Mouse (Mus musculus): ENCODE measurements around the gene Mid1. TPM values are rescaled to one million over a fixed set of nuclear protein-coding genes. Genes with fewer than 3 reads are reported as not detected.
"Not testable (repeated sequence)": the region's sequence is repeated elsewhere in the genome, so short reads cannot be mapped to it uniquely, and the experiment has no call there.

The Mid1 gene
- polyA plus RNA-seq, 2 experiments = 12.5 to 17.3 TPM

GRCm38 (mm10) chrX:169937119-169937719, 252.2 kb downstream of the Mid1 start:
- no peak overlapping the region for H3K27ac ChIP-seq (replicated peaks; ENCODE audit: low read depth, low read length)
- H3K27me3 ChIP-seq (ENCODE audit: control insufficient read depth, insufficient read depth, low read length) = no peaks in the 10 kb centered on the region
- no peak overlapping the region for H3K4me2 ChIP-seq (replicated peaks; ENCODE audit: low read depth, low read length, severe bottlenecking)
- ATAC-seq (ENCODE audit: low FRiP score, low read depth) (no peak), DNase-seq (ENCODE audit: low spot score) (no peak)
- no peak overlapping the region for H3K9ac ChIP-seq (ENCODE audit: low read depth, low read length, severe bottlenecking)
- WGBS = 63% methylated on average over 5 of the region's 5 CpGs
- no peaks in the 10 kb centered on the region for H3K36me3 ChIP-seq (ENCODE audit: control insufficient read depth, insufficient read depth, low read length)
- no peaks in the 10 kb centered on the region for H3K9me3 ChIP-seq (ENCODE audit: control insufficient read depth, low read length)
- no peaks in the 10 kb centered on the region for H3K4me1 ChIP-seq (ENCODE audit: control insufficient read depth, insufficient read depth, low read length)
- H3K4me3 ChIP-seq (replicated peaks; ENCODE audit: low read length) = no peak overlapping the region
- TF ChIP-seq POLR2A (IDR thresholded peaks at IDR 0.05; ENCODE audit: borderline replicate concordance, extremely low read depth, insufficient read depth, insufficient read length) = no peak

GRCm38 (mm10) chrX:169940531-169940930, 255.5 kb downstream of the Mid1 start:
- Histone ChIP-seq H3K4me2 (replicated peaks; ENCODE audit: low read depth, low read length, severe bottlenecking) (no peak overlapping the region), H3K27ac (replicated peaks; ENCODE audit: low read depth, low read length) (no peak overlapping the region), H3K4me3 (replicated peaks; ENCODE audit: low read length) (no peak overlapping the region), H3K9me3 (ENCODE audit: control insufficient read depth, low read length) (no peaks in the 10 kb centered on the region), H3K9ac (ENCODE audit: low read depth, low read length, severe bottlenecking) (no peak overlapping the region), H3K36me3 (ENCODE audit: control insufficient read depth, insufficient read depth, low read length) (no peaks in the 10 kb centered on the region), H3K4me1 (ENCODE audit: control insufficient read depth, insufficient read depth, low read length) (no peaks in the 10 kb centered on the region), H3K27me3 (ENCODE audit: control insufficient read depth, insufficient read depth, low read length) (no peaks in the 10 kb centered on the region)
- no peak for ATAC-seq (ENCODE audit: low FRiP score, low read depth)
- no peak for TF ChIP-seq POLR2A (IDR thresholded peaks at IDR 0.05; ENCODE audit: borderline replicate concordance, extremely low read depth, insufficient read depth, insufficient read length)
- 78% methylated on average over 4 of the region's 4 CpGs for WGBS
- no peak for DNase-seq (ENCODE audit: low spot score)

GRCm38 (mm10) chrX:169950596-169950995, 265.6 kb downstream of the Mid1 start:
- no peak overlapping the region for H3K27ac ChIP-seq (replicated peaks; ENCODE audit: low read depth, low read length)
- TF ChIP-seq POLR2A (IDR thresholded peaks at IDR 0.05; ENCODE audit: borderline replicate concordance, extremely low read depth, insufficient read depth, insufficient read length) = no peak
- H3K4me3 ChIP-seq (replicated peaks; ENCODE audit: low read length) = no peak overlapping the region
- H3K9me3 ChIP-seq (ENCODE audit: control insufficient read depth, low read length) = no peaks in the 10 kb centered on the region
- WGBS = 60% methylated on average over 1 of the region's 1 CpGs
- DNase-seq (ENCODE audit: low spot score) (no peak), ATAC-seq (ENCODE audit: low FRiP score, low read depth) (no peak)
- no peaks in the 10 kb centered on the region for H3K4me1 ChIP-seq (ENCODE audit: control insufficient read depth, insufficient read depth, low read length)
- no peaks in the 10 kb centered on the region for H3K27me3 ChIP-seq (ENCODE audit: control insufficient read depth, insufficient read depth, low read length)
- no peak overlapping the region for H3K4me2 ChIP-seq (replicated peaks; ENCODE audit: low read depth, low read length, severe bottlenecking)
- no peak overlapping the region for H3K9ac ChIP-seq (ENCODE audit: low read depth, low read length, severe bottlenecking)
- no peaks in the 10 kb centered on the region for H3K36me3 ChIP-seq (ENCODE audit: control insufficient read depth, insufficient read depth, low read length)

- 81% methylated on average over 1 of the region's 1 CpGs for WGBS
- Histone ChIP-seq H3K36me3 (ENCODE audit: control insufficient read depth, insufficient read depth, low read length) (no peaks in the 10 kb centered on the region), H3K9ac (ENCODE audit: low read depth, low read length, severe bottlenecking) (no peak overlapping the region), H3K9me3 (ENCODE audit: control insufficient read depth, low read length) (no peaks in the 10 kb centered on the region; the same call in 1 of the 2 replicates), H3K27me3 (ENCODE audit: control insufficient read depth, insufficient read depth, low read length) (no peaks in the 10 kb centered on the region), H3K27ac (replicated peaks; ENCODE audit: low read depth, low read length) (no peak overlapping the region), H3K4me1 (ENCODE audit: control insufficient read depth, insufficient read depth, low read length) (no peaks in the 10 kb centered on the region), H3K4me2 (replicated peaks; ENCODE audit: low read depth, low read length, severe bottlenecking) (no peak overlapping the region), H3K4me3 (replicated peaks; ENCODE audit: low read length) (no peak overlapping the region)
- DNase-seq (ENCODE audit: low spot score) (no peak), ATAC-seq (ENCODE audit: low FRiP score, low read depth) (no peak)
- no peak for TF ChIP-seq POLR2A (IDR thresholded peaks at IDR 0.05; ENCODE audit: borderline replicate concordance, extremely low read depth, insufficient read depth, insufficient read length)
These were observed 284.3 kb downstream of the Mid1 start for GRCm38 (mm10) chrX:169969337-169969736.

GRCm38 (mm10) chrX:169969765-169970164, 284.8 kb downstream of the Mid1 start:
- H3K36me3 ChIP-seq (ENCODE audit: control insufficient read depth, insufficient read depth, low read length); H3K27me3 ChIP-seq (ENCODE audit: control insufficient read depth, insufficient read depth, low read length); H3K9ac ChIP-seq (ENCODE audit: low read depth, low read length, severe bottlenecking); H3K4me3 ChIP-seq (replicated peaks; ENCODE audit: low read length); H3K27ac ChIP-seq (replicated peaks; ENCODE audit: low read depth, low read length); DNase-seq (ENCODE audit: low spot score); ATAC-seq (ENCODE audit: low FRiP score, low read depth); H3K4me1 ChIP-seq (ENCODE audit: control insufficient read depth, insufficient read depth, low read length); H3K4me2 ChIP-seq (replicated peaks; ENCODE audit: low read depth, low read length, severe bottlenecking); H3K9me3 ChIP-seq (ENCODE audit: control insufficient read depth, low read length): not testable (repeated sequence)
- 83% methylated on average over 3 of the region's 3 CpGs for WGBS

- H3K4me1 ChIP-seq (ENCODE audit: control insufficient read depth, insufficient read depth, low read length); ATAC-seq (ENCODE audit: low FRiP score, low read depth); H3K27me3 ChIP-seq (ENCODE audit: control insufficient read depth, insufficient read depth, low read length): not testable (repeated sequence)
These were observed 285.5 kb downstream of the Mid1 start for GRCm38 (mm10) chrX:169970546-169970945.

GRCm38 (mm10) chrX:169971562-169971961, 286.6 kb downstream of the Mid1 start:
- not testable (repeated sequence) for H3K27me3 ChIP-seq (ENCODE audit: control insufficient read depth, insufficient read depth, low read length); DNase-seq (ENCODE audit: low spot score)

More at GRCm38 (mm10) chrX:169970546-169970945, 285.5 kb downstream of the Mid1 start:
- H3K4me3 ChIP-seq (replicated peaks; ENCODE audit: low read length); H3K4me2 ChIP-seq (replicated peaks; ENCODE audit: low read depth, low read length, severe bottlenecking); H3K36me3 ChIP-seq (ENCODE audit: control insufficient read depth, insufficient read depth, low read length); H3K9me3 ChIP-seq (ENCODE audit: control insufficient read depth, low read length); DNase-seq (ENCODE audit: low spot score); H3K27ac ChIP-seq (replicated peaks; ENCODE audit: low read depth, low read length); H3K9ac ChIP-seq (ENCODE audit: low read depth, low read length, severe bottlenecking): not testable (repeated sequence)
- 84% methylated on average over 7 of the region's 7 CpGs for WGBS

GRCm38 (mm10) chrX:169972131-169972530, 287.1 kb downstream of the Mid1 start:
- H3K4me2 ChIP-seq (replicated peaks; ENCODE audit: low read depth, low read length, severe bottlenecking); H3K4me3 ChIP-seq (replicated peaks; ENCODE audit: low read length); H3K9me3 ChIP-seq (ENCODE audit: control insufficient read depth, low read length); ATAC-seq (ENCODE audit: low FRiP score, low read depth); H3K27me3 ChIP-seq (ENCODE audit: control insufficient read depth, insufficient read depth, low read length); DNase-seq (ENCODE audit: low spot score); H3K9ac ChIP-seq (ENCODE audit: low read depth, low read length, severe bottlenecking); H3K27ac ChIP-seq (replicated peaks; ENCODE audit: low read depth, low read length): not testable (repeated sequence)
- WGBS = 76% methylated on average over 2 of the region's 2 CpGs
- peaks cover 11% of the 10 kb centered on the region; the same call in 1 of the 2 replicates for H3K4me1 ChIP-seq (ENCODE audit: control insufficient read depth, insufficient read depth, low read length)
- H3K36me3 ChIP-seq (ENCODE audit: control insufficient read depth, insufficient read depth, low read length) = peaks cover 10% of the 10 kb centered on the region; the same call in 1 of the 2 replicates

More at GRCm38 (mm10) chrX:169971562-169971961, 286.6 kb downstream of the Mid1 start:
- not testable (repeated sequence) for H3K4me3 ChIP-seq (replicated peaks; ENCODE audit: low read length); H3K9ac ChIP-seq (ENCODE audit: low read depth, low read length, severe bottlenecking); H3K9me3 ChIP-seq (ENCODE audit: control insufficient read depth, low read length); ATAC-seq (ENCODE audit: low FRiP score, low read depth); H3K27ac ChIP-seq (replicated peaks; ENCODE audit: low read depth, low read length); H3K4me2 ChIP-seq (replicated peaks; ENCODE audit: low read depth, low read length, severe bottlenecking)
- 85% methylated on average over 6 of the region's 6 CpGs for WGBS
- Histone ChIP-seq H3K36me3 (ENCODE audit: control insufficient read depth, insufficient read depth, low read length) (peaks cover 10% of the 10 kb centered on the region; the same call in 1 of the 2 replicates), H3K4me1 (ENCODE audit: control insufficient read depth, insufficient read depth, low read length) (peaks cover 11% of the 10 kb centered on the region; the same call in 1 of the 2 replicates)
